Mouse (Mus musculus): ENCODE data around the gene Sgpp2.

Sgpp2 gene

DNA sequence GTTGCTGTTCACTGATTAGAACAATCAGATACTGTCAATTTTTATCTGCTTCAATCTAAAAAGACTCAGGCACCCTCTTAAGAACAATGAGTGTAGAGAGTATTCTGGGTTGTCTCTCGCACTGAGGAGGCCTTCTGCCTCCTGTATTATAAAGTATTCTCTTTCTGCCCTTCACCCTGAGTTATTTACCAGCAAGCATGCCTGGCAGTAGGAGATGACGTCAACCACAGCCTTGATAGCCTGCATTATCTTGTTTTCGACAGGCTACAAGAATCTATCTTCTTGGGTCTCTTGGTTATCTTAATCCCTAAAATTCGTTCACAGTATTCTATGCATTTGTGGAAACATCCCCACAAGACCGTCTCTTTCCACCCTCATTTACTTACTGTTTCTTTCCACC lies 29.8 kb downstream of the Sgpp2 start:
- no peak for DNase-seq

DNA sequence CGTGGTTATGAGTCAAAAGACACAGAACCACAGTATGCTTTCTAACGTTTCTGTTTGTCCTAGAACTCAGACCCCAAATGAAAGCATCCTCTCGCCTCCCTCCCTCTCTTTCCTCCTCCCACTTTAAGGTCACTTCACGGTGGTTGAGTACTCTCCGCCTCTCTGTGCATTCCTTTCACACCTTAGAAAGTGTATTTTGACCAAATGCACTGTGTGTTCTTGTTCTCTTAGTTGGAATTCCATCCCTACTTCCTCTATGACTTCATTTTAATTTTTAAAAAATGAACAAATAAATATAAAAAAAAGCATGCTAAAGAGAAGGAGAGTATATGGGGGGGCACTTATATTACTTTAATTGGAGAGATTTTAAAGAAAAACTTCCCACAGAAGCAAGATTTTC lies 30.4 kb downstream of the Sgpp2 start:
- DNase-seq = no peak

DNA sequence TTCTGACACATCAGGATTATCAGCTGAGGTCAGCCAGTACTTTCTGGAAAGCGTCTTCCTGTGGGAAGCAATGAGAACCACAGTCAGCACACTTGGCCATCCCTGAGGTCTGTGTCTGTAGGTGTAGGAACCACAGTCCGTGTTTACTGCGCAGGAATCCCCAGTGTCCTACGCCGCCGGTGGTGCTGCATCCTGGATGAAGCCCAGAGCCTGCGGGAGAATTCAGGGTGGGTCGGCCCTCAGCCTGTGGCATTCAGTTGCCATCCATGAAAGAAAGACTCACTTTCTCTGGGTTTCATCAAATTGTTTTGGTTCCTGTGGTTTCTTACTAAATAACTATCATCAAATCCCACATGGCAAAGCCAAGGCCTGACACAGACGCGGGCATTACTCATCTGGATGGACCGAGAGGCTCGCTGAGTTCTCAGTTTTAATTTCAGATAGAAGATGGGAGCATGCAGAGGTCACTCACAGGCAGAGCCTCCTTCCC lies 37.2 kb downstream of the Sgpp2 start:
- no peak for DNase-seq

DNA sequence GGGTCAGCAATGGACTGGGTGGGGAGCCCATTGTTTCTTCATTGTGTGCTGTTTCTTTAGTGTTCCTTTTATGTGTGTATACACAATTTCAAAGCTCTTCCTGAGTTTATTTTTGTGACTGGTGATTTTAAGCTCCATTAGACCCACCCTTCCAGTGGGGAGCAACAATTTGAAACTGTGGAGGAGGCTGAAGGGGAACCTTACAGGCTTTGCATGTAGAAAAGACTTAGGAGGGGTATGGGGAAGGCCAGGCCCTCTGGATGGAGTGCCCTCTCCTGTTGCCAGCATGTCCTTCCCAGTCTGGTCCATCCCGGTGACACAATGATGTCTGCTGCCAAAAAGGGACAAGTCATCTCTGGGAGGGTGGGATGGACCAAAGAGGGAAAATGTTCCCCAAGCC lies 39.1 kb downstream of the Sgpp2 start:
- no peak for DNase-seq

DNA sequence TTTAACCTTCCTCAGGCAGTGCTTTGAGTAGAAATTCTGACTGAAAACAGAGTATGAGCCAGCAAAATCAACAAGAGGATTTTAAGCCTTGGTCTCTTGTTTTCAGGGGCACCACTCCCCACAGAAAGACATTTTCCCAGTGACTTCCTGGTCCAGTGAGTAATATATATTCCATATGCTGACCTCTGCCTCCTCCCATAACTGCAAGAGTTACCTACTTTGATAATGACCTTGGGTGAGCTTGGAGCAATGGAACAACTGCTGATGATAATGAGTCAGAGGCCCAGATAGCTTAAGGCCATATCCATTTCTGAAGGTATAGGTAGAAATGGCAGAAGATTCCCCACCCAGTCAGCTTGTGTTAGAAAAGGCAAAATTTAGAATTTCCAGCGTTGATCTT lies 43.1 kb downstream of the Sgpp2 start:
- no peak for DNase-seq

DNA sequence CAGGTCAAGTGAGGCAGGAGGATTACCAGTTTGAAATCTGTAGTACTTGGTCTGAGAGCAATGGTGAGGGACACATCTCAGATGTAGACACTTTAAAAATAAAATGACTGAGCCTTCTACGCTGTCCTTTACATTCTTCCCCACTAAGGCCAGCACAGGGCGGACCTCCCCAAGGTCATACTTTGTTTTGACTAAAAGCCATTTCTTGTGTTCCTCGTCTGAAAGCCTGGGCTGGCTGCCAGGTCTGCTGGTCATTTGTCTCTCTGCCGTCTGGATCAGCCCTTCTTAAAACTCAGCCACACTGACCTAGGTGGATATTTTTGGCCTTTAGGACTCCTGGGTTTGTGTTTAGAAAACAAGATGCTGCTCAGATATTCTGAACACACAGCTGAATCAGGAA lies 45.0 kb downstream of the Sgpp2 start:
- DNase-seq = no peak

DNA sequence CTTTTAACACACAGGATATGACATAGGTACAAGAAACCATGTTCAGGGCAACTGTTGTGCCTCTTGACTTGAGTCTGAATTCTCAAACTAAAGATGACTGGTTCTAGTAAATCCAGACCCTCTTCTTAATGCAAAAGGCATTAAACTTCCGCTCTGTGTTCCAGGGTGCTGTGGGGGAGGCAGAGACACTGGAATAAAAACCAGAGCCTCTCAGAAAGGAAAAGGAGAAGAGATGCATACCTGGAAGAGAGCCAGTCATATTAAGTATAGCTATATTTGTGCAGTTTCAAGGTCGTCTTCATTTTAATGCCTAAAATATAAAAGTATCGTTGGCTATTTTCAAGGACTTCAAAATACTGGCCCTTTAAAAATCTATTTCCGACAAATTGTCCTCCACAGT lies 47.3 kb downstream of the Sgpp2 start:
- no peak for DNase-seq

DNA sequence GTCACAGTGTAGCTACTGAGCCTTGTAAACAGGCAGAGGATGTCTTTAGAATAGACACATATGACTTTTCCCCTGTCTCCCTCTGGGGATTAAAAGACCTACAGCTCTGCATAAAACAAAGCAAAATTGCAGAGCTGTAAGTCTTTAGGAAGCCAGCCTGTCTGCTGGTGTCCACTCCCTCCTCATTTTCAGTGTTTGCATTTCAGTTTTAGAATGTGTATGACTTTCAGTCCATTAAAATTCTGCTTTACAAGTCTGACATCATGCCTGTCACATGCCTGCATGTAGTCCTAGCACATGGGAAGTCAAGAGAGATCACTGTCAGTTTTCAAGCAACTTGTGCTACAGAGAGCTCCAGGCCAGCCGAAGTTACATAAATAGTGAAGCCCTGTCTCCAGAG lies 47.7 kb downstream of the Sgpp2 start:
- DNase-seq = no peak

DNA sequence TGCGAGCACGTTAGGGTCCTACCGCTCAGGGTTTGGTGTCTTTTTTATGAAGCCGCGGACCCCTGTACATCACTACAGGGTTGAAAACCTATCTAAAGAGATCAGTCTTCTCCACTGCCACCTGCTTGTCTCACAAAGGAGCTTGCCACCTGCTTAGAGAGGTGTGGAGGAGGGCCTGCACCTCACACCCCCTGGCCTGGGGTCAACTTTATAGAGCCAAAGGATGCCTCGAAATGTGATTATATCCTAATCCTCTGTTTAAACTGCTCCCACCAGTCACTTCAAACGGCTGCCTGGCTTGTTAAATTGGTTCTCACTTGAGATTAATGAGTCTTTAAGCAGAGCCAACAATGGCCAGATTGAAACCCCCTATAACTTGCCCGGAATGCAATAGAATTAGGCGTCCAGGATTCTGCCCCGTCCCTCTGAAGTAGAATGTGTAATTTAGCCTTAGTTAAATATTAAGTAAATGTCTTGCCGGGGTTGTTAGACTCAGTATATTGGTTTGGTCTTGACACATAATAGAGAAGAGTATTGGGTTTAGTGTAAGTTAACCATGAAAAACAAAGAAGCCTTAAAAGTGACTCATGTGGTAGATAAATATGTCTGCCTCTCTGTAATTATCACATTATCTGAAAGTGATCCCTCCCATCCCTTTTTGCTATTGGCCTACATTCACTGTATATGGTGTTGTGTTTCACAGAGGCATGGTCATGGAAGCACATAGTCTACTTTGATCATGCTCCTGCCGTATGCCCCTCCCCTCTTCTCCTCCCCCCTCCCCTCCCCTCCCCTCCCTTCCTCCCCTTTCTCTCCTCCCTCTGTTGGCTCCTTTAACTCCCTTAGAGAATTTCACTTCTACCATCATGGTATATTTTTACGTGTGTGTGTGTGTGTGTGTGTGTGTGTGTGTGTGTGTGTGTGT lies 54.1 kb downstream of the Sgpp2 start:
- no peak for DNase-seq

DNA sequence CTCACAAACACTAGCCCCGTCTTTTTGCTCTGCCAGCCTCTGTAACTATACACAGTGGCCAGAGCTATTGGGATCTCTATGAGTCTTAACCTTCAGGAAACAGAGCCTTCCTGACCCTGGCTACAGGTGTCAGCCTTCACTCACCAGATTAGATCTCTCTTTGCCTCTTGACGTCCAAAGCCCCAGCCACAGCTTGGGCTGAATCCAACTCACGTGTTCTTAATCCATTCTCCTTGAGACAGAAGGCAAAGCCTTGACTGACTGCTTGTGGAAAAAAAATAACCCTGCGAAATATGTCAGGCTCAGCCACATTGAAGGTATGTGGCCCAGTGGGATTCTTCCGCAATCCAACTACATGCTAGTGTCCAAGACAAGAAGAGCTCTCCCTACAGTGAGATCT lies 57.7 kb downstream of the Sgpp2 start:
- DNase-seq = no peak

DNA sequence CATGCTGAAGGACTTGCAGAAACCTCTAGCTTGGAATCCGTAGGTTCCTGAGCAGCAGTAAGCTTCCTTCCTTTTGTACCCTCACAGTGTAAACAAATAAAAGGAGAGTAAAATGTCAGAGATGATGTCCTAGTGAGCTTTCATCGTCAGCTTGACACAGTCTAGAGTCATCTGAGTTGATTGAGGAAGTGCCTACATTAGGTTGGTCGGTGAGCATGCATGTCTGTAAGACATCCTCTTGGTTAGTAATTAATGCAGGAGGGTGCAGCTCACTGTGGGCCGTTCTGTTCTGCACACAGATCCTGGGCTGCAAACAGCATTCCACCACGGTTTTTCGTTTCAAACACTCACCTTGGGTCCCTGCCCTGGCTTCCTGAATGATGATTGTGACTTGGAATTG lies 60.0 kb downstream of the Sgpp2 start:
- DNase-seq = no peak

DNA sequence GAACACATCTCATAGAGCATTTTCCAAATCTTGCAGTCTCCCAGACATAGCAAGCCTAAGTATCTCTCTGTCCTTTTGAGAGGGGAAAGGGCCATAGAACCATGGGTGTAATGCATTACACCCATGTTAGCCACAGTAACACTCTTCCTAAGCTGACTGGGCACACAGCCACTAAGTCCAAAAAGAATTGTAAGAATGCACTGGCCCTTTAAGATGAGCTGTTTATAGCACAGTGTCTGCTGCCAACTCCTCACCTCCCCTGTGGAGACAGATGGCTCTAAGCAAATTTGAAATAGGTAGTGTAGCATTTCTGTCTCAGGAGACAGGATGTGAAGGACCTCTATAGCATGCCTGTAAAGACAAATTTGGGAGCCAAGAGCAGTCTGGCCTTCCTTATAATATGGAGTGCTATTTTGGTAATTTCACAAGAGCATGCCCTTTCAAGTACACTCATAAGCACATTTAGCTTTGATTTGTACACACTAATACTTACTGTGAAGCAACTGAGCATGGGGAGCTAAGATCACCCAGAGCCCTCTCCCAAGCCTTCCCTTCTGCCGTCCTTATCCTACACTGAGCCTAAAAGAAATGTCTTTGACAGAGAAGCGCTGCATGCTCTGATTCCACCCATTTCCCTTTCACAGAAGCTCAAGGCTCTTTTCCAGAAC lies 61.6 kb downstream of the Sgpp2 start:
- no peak for DNase-seq

DNA sequence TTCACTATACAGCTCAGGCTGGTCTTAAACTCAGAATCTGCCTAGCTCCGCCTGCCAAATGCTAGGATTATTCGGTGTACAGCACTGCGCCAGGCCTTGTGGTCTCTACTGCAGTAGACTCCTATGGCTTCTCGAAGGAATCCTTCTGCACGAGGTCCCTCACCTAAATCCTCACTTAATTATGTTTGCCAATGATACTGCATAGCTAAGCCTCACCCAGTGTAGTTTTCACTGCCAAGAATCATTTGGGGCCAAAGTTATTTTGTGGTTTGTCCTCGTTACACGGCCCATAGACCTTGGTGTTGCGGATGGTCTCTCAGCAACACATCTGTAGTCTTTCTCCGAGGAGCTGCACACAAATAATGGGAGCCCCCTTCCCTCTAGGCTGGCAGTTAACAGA lies 62.2 kb downstream of the Sgpp2 start:
- no peak for DNase-seq

DNA sequence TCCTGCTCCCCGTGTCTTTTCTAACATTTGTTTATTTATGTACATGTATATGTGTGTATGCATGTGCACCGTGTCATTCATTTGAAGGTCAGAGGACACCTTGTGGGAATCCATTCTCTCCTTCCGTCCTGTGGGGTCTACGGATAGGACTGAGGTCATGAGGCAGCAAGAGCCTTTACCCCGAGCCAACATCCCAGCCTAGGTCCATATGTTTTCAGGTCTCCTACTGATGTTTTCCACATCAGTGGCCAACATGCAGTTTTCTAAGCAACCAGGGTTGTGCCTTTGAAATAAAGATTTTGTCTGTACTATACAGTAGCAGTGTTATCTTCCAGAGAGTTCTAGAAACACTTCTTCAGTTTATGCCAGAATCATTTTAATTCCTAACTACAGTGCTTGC lies 63.7 kb downstream of the Sgpp2 start:
- no peak for DNase-seq

DNA sequence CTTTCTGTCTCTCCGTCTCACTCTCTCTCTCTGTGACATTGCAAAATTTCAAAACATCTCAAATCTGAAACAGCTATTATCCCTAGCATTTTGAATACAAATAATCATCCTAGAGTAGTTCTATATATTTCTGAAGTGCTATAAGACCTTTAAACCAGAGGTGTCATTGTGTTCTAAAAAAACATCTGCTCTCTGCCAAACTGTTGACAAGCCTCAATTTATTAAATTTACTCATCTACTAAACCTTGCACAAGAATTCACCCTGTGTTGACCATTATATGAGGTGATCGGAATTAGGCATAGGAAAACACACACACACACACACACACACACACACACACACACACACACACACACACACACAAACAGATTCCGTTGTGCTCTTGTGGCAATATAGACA lies 64.9 kb downstream of the Sgpp2 start:
- no peak for DNase-seq

DNA sequence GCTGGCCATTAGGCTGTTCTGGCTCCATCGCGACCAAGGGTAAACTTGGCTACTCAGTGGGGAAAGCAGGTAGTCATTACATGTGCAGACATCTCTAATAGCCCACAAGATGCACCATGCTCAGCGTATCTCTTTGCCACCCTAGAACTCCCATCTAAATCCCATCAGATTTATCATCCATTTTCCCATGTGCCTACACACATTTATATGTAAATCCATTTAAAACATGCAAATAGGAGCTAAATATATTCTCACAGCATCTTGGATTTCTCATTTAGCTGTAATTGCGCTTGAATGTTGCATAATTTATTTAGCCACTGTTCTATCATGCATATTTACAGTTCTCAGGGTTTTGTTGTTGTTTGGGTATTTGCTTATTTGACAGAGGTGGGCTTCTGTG lies 70.8 kb downstream of the Sgpp2 start:
- no peak for DNase-seq

DNA sequence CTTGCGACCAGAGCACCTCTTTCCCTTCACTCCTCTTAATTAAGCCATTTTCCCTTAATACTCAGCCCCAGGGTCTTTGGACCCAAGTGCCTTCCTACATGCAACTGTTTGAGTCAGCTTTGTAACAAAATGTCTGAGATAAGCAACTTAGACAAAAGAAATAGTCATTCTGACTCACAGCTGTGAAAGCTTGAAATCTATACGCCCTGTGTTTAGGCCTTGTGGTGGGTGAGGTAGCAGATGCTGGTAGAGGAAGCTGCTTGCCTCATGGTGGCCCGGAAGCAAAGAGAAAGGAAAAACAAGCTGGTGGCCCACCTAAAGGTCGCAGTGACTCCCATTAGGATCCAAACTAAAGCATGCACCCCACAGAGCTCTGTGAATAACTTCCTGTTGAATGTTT lies 77.7 kb downstream of the Sgpp2 start:
- no peak for DNase-seq

DNA sequence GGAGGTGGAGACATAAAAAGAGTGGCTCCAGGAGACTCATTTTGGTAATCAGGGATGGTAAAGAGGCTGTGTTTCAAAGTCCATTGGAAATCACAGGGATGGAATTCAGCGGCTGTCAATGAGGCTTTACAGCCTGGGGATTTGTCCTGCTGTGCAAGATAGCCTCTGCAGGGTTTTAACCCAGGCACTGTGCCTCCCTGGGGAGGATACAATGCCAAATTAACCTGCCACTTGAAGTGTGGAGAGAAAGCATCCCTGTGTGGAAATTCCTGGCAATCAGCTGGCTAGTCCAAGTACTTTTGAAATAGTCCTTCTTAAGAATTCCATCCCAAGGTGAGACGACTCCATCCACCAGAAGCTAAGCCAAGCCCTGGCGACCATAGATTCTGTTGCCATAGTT lies 78.7 kb downstream of the Sgpp2 start:
- DNase-seq = no peak

DNA sequence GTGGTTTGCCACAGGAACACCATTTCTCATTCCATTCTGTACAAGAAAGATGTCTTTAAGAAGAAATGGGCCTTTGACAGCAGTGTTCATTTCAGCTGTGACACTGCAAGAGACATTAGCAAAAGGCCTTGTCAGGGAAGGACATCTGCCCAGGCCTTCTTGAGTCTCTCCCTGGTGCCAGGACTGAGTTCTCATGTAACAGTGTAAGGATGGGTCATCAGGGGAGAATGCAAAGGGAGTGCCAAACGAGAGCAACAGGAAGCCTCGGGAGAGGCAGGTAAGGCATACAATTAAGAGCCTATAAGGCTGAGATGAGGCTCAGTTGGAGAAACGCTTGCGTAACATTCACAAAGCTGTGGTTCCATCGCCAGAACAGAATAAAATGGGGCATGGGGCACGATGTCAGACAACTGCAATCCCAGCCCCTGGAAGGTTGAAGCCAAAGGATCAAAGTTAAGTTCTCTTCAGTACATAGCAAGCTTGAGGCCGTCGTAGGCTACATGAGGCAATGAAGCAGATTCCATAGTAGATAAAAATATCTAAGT lies 85.1 kb downstream of the Sgpp2 start:
- DNase-seq = no peak

DNA sequence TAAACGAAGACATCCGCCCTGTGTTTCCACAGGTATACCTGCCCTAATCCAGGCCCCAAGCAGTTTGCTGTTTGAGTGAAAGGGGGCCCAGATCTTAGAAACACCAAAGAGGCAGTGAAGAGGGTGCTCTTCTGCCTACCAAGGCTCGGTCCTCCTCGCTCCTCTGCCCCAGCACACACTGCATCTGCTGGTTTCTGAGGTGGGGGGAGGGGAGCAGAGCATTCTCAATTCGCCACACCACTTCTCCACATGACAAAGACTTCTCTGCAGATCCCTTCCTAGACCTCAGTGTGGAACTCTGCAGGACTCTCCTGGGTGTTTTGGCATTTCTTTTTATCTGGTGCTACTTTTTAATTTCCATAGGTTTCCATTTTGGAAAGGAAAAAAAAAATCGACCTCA lies 85.6 kb downstream of the Sgpp2 start:
- no peak for DNase-seq

DNA sequence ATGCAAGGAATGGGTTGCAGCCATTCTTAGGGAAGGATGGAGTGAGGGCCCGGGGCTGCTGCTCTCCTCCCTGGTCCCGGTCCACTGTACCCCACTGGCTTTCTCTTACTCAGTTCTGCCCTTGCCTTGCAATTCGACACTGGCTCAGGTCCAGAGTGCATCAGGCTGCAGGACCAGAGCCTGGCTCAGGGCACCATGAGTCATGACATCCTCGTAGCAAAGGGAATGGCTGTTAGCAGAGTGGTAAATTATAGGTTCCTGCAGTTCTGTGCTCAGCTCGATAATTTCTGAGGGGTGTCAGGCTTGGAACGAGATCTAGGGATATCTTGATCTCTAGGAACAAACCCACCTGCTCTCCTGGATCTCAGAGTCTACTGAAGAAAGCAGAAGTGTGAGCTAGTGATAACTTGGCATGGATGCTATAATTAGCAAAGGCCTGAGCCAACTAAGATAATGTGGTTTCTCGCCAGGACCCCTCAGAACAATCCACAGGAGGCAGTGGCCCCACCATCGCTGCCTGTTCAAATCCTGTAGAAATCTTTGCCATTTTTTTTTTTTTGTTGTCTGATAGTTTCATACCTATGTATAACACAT lies 86.3 kb downstream of the Sgpp2 start:
- DNase-seq = no peak

DNA sequence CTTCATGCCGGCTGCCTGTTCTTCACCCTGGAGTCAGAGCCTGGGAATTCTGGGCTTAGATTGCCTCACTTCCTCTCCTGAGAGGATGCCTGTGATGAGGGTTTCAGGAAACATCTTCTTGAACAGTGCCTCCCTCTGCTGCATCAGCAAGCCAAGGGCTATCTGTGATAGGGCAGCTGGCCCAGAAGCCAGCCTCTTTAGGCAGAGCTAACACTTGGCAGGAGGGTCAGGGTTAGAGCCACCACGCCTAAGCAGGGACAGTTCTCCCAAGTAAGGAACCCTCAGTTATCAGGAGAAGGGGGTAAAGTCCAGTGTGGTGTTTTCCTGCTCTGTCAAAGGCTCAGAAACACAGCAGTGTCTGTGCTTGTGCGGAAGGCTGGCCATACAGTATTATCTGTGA lies 89.6 kb downstream of the Sgpp2 start:
- DNase-seq = no peak

DNA sequence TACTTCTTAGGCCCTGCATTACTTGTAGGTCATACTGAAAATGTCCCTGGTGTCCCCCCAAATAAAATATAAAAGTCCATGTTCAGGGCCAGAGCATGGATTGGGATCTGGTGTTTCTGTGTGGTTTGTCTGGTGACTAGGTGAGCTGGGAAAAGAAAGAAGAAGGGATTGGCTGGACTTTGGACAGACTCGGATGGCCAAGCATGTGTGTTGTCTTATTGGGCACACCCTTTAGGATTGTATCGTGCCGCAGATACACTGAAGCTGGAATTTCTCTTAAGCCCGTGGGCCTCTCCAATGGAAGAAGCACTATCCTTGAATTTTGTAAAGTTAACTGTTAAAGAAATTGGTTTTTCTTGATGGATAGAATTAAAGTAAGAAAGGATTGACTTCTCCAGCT lies 91.3 kb downstream of the Sgpp2 start:
- DNase-seq = no peak

DNA sequence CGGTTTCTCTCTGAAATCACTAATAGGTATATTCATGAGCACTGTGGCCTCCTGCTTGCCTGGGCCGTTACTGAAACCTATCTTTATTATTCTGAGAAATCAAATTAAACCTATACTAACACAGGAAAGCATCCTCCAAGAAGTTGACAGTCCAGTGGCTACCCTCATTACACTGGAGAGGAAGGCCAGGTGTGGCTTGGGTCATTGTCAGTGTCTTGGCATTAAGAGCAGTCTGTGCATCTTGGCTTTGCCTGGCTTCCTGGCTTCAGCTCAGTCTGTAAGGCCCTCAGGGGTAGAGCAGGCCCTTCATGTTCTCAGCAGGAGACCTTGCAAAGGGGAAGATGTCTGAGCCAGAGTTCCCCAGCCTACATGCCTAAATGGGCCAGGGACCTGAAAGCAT lies 99.3 kb downstream of the Sgpp2 start:
- no peak for DNase-seq

Measured in thymus, postnatal 4 days (tissue).